Mouse (Mus musculus) G1E (cell line): ENCODE measurements around the gene Plcb1.

Source experiments
- CTCF ChIP-seq: IDR thresholded peaks from 2 replicates; pipeline ENCODE4 v1.5.1; 2012; ENCODE audit warnings: low read depth, low read length, inconsistent platforms, mixed read lengths
- GATA1 ChIP-seq: IDR thresholded peaks from 2 replicates; pipeline ENCODE4 v1.6.1; 2012; ENCODE audit warnings: borderline replicate concordance, low read length, inconsistent platforms, mixed read lengths
- TAL1 ChIP-seq: conservative IDR thresholded peaks from 2 replicates; pipeline ENCODE4 v1.6.1; 2012; ENCODE audit warnings: low read depth, low read length, inconsistent platforms, mixed read lengths

DNA sequence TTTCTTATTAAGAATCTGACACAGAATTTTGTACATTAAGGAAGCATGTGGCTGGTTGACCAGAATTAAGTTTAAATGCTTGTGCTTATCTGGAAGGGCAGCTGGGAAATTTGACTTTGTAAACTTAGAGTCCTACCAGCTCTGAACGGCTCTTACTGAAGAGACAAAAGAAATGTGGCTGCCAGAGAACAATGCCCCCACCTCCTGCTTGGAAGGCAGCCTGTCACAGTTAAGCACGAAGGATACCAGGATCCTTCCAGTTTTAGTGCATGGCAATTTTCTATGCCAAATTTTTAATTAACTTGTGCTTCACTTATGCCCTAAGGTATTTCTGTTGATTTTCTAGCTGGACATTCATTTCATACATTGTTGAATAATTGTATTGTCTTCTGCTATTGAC is 157.1 kb downstream of the Plcb1 start:
- no peak for TF ChIP-seq GATA1
- no peak for TF ChIP-seq CTCF
- TF ChIP-seq TAL1: no peak
